Mouse (Mus musculus) embryo, embryonic 11.5 days (tissue): ENCODE results near the gene Hjurp.

ENCODE experiments used
- DNase-seq: peaks from one replicate; pipeline ENCODE4 v3.0.0-alpha.2; 2012; ENCODE audit warnings: low read depth, low spot score

Hjurp gene

DNA sequence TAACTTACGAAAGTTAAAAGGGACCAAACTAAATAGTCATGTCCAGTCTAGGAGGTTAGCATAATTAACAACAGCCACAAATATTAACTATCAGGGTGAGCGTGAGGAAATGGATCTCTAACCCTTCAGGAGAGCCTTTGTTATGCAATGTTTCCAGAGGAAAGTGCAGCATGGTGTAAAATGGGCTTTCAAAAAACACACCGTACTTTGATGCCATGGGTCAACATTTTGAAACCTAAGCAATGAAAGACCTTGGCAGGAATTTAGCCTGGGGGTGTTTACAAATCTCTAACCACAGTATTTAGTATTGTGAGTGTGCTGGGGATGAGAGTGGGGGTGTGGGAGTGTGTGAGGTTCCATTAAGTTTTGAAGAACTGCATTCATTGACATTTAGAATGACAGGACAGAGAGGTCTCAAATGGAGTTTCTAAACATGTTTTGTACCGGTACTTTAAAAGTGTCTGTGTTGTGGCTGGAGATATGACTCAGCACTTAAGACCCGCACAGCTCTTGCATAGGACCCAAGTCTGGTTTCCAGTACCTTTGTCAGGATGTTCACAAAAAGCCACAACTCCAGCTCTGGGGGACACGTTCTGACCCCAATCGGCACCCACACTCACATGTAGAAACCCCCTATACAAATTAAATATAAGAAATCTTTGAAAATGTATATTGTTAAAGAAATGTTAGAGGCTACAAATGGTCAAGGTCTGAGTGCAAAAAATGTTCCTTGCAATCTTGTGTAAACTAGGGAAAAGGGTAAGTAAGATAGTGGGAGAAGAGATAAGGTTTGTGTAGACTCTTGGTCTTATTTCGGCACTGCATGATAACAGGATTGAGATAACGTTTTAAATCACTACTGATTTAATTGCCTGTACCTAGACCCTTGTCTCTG is 1.9 kb upstream of the Hjurp start:
- DNase-seq: no peak

DNA sequence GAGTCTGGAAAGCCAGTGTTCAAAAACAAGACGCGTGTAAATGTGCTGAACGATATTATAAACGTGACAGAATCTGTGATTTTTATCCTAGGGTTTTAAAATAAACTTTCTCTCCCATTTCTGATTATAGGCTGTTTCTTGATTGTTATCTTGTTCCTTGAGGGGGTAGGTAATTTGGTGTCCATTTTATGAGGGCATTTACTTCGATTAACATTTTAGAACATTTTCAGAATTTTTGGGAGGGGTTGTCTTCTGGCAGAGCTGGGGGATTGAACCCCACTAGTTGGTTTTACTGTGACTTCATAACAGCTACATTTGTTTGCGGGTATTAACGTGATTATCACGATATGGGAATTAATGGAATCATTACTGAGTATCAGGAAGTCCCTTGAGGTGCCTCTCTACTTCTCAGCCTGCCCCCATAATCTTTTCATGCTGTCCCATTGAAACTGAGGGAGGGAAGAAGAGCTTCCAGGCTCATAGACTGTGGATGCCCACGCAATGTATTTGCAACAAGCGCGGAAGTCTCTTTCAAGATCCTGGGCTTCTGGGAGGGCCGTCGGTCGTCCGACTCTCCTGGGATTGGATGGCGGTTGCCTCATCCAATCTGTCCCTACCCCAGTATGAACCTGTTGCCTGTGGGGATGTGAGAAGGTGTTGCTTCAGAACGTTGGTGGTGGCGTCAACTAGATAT is 532 bp upstream of the Hjurp start:
- DNase-seq: no peak

DNA sequence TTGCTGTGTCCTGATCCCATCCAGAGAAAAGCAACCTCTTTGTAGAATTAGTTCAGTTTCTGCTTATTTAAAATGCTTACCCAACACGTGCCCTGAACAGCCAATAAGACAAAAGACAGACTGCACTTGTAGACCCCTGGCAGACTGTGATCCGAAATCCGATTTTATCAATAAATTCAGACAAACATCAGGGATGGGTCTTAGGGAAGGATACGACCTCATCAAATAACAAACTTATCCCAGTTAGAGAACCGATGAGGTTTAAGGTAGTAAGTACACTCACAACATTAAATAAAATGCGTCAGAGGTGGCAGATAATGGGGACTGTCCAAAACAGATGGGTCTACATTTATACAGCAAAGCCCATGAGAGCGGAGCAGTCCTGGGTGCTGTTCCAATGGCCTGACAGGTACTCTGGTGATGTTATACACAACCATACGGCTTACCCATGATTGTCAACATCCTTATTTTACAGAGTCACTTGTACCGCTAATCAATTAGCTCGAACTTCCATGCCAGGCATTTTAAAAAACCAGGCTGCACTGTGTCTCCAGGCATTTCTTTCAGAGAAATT is 822 bp downstream of the Hjurp start:
- DNase-seq: no peak

DNA sequence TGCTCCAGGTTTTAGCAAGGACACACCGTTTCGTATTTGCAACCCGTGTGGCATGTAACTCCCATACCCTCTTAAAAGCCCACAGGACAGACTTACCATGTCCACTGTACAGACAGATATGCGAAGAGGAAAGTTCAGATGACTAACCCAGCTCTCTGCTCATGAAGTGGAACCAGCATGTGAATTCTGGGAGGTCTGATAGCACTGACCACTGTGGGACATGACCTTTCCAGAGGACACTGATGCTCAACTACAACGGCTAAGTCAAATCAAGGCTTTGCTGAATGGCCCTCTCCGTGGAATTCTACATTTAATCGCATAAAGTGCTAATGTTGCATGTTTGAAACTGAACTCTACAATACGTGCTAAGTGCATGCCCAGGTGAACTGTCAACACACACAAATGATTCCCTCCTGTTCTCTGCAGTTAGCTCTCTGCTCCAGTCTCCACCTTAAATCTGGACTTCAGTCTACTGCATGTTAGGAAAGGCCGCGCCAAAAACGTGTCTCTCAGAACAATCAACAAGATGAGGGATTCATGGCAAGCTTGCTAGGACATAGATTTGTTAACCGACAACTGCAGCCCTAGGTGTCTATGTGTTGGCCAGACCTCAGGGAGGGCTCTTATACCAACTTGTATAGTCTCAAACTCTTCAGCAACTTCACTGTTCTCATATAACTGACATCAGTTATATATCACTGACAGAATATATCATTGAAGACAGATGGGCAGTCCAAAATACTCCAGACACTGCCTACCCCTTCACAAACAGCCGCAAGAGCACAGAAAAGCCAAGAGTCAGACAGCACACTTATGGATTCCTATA is 1.5 kb downstream of the Hjurp start:
- DNase-seq: no peak

DNA sequence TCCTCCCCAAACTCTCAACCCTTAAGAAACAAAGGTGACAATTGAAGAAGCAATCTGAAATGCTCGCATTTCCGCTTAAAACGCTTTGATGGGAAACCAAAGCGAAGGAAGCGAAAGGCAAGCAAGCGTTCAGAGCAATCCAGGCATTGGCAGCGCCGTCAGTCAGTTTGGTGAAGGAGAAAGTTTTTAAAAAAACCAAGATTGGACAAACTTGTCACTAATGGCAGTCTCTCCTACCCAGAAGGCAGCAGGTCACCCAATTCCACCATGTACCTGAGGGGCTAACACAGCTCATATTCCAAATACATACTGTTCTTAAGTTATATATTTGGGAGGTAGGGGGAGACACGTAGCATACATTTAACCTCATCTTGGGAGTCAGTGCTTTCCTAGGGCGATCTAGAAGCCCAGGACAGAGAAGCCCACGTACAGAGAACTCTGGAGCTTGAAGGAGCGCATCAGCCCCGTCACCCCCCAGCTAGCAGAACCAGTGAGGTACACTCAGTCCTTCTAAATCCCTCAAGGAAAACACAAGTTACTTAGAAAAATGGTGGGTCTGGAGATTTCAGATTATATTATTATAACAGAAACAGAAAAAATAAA is 2.3 kb downstream of the Hjurp start:
- no peak for DNase-seq

DNA sequence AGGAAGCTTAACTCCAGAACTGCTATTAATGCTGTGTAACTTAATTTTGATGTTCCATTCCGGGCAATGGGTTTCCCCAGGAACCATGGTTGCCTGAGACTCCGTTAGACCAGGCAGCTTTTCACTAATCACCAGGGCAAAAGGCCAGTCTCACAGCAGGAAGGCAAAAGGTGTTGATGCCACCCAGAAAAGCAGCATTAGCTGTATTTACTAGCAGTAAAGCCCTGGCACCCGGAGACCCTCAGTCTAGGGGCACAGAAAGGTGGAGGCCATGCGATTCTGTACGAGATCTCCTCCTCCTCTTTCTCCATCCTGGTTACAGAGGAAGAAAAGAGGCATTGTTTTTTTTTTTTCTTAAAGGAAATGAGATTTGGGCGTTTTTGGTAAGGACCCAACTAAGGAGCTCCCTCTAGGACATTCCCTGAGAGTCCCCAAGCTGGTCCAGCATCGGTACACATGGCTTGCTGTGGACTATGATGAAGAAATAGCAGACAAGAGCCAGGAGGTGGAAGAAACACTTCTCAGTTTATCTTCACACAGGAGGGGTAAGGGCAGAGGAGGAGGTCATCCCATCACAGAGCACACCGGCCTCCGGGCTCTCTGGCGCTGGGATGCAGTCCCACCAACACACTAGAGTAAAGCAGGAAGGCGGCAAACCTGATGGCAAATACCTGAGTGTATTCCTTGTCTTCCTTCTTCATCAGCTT is 2.9 kb downstream of the Hjurp start:
- no peak for DNase-seq

DNA sequence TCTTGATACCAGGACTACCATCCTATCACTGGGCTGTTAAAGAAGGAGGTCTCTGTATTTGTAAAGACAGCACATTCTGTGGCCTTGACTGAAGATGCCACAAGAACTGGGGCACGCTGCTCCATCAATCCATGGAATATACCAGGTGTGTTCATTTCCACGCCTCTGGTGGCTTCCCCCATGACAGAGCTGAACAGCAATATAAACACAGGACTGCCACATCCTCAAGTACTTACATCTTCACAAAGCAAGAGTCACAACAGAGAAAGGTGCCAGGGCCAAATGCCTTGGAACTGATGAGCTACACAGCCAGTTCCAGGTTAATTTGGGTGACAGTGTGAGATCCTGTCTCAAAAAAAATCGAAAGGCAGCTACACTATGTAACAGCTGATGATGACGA is 3.6 kb downstream of the Hjurp start:
- DNase-seq: no peak

DNA sequence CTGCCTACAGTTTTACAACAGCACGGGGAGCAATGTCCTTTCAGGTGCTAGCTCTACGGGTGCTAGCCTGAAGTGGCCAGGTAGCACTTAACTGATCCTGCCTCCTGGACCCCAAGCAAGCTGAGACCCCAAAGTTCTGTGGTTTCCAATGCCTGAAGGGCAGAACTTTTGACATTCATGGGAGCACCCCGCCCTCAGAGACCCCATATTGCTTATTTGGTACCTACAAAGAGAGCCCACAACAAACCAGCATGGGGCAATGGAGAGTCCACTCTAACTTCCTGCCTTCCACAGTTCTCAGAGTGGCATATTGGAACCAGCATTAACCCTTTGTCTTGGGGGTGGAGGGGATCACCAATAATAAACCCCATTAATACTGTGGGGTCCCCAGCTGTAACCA is 4.1 kb downstream of the Hjurp start:
- no peak for DNase-seq

DNA sequence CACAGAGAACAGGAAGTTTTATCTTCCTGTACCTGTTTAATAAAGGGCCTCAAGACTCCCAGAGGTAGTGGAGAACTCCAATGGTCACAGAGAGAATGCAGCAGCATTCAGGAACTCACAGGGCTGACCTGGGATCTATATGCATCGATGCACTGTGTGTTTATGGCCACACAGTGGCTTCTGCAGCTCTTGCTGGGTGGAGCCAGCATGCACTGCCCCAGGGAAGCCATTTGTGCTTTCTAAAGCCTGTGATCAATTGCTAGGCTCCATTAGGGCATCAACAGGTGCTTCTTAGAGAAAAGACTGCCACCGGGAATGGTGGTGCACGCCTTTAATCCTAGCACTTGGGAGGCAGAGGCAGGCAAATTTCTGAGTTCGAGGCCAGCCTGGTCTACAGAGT is 4.6 kb downstream of the Hjurp start:
- no peak for DNase-seq

DNA sequence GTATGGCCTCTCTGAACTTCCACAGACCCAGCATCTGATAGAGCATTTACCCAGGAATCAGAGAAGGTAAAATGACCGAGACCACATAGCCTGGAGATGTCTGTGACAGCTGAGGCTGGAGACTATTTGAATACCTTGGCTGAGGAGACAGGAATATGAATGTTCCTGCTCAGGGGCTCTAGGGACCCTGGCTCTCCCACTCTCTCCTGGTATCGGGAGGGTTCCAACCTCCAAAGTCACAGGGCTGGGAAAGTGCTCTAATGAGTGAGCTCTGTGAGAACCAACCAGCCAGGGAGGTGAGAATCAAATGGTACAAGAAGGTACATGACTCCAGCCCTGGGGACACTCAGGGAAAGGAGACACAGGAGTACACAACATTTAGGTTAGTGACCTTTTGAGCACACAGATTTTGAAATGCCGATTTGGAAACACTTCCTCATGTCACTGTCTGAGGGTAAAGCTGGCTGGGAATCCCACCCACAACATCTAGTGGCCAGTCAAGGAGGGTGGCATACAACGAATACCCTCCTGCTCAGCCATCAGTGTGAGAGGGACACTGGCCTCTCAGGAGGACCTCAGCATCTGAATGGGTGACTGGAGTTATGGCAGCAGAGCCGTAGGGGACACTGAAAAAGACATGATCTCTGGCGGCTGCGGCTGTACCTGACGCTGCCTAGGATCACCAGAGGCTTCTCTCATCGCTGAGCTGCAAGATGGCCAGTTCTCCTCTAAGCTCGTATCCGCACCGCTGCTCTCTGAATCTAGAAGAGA is 7.7 kb downstream of the Hjurp start:
- DNase-seq: no peak

DNA sequence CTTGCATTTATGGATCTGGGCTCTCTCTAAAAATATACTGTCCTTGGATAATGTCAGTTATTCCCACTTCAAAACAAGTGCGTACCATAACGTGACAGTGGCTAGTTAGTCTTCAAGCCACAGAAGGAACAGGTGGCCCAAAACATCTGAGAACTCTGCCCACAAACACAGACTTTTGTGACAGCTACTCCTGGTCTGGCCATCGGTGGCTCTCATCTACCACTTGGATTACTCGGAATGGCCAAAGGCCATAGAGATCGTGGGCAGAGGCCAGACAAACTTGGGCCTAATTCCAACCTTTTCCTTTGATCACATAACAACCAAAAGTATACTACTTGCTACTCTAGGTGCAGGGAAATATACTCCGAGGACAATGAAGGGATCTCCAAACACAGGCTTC is 9.4 kb downstream of the Hjurp start:
- DNase-seq: no peak

DNA sequence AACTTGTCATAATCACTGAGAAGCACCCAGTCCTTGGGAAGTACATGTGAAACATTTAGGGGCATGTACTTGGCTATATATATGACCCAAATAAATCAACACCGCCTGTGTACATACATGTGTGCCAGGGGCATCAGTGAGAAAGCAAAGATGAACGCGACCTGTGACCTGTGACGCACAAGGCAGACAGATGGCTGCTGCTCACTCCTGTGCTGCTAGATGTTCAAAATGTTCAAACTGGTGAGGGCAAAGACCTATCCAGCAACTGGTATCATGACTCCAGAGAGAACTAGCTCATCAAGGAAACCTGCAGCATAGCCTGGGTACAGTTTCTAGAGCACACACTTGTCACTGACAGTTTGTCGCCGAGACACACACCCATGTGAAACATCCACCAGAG is 9.9 kb downstream of the Hjurp start:
- no peak for DNase-seq

DNA sequence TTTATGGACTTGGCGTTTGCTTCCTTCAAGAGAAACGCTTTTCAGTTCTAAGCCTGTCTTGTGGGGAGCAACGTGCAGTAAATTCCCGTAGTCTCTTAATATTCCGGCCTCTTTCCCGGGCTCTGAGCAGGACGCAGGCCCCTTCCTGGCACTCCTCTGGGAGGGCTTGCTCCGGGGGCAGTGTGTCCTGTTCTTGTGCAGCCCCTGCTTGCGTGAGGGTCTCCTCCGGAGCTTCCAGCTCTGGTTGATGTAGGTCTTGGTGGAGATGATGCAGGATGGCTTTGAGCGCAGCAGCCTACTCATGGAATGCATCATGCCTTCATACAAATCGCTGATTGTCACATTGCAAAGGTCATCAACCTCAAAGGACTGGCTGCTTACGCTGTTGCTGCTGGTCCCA is 11.3 kb downstream of the Hjurp start:
- DNase-seq: no peak

DNA sequence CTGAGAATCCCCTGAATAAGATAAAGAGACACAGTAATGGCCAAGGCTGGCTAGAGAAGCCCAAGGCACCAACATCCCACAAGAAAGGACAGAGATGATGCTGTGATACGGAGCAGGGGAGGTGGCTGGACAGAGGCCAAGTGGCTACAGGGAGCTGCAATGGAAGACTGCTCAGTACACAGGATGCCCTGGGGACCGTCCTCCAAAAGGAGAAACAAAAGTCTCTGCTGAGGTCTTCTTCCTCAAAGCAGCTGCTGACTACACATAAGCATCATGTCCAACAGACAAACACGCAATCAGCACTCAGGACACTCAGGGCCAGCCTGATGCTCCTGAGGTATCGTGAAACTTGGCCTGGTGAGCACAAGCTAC is 12.6 kb downstream of the Hjurp start:
- no peak for DNase-seq

DNA sequence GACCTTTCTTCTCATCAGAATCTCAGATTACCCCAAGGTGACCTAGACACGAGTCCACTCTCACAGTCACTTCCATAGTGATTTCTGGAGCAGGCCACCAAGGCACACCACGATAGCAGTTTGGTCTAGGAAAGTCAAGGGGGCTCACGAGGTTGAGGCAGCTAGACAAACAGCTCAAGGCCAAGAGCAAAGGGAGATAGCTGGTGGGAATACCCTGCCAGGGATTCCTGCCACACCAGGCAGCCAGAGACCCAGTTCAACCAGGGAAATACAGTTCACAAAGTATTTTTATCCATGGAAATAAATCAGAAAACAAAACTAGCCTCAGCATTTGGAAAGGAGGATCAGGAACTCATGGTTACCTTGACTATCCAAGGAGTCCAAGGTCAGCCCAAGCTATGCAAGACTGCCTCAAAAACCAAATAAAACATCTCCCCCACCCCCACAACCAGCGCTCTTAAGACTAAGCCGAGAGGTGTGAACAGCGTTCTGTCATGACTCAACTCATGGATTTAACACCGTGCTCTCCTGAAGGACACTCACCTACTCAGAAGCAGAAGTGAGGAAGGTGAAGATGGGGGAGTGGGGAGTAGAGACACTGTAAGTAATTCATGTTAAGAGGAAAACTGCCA is 13.1 kb downstream of the Hjurp start:
- DNase-seq: no peak

DNA sequence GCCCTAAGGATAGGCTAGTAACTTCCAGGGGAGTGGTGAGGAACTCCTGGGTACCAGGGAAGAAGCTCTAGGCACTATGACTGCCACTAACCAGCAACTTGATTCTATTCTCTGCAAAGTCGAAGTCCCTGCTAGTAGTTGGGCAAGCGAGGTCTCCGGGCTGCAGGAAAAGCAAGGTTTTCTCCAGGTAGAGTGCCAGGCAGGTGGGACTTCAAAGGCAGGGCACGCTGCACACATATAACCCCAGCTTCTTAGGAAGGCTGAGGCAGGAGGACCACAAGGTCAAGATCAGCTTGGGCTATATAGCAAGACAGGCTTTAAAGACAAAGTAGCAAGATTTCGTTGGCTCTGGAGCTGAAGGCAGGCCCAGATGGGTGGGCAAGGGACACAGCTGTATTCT is 13.7 kb downstream of the Hjurp start:
- DNase-seq: no peak

DNA sequence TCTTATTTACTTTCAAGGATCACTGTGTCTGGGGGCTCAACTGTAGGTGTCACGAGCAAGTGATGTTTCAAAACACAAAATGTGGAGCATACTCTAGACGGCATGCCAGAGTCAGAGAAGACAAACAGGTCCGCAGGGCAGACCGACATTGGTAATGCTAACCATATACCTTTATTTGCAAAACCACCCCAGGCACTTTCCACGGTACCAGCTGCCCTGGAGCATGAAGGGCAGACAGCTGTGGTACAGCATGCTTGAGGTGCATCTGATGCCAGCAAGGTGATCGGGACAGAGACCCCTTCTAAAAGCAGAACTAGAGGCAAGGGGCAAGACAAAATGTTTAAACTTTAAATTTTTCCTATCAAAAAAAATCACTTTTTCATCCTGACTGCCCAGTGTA is 14.5 kb downstream of the Hjurp start:
- no peak for DNase-seq

DNA sequence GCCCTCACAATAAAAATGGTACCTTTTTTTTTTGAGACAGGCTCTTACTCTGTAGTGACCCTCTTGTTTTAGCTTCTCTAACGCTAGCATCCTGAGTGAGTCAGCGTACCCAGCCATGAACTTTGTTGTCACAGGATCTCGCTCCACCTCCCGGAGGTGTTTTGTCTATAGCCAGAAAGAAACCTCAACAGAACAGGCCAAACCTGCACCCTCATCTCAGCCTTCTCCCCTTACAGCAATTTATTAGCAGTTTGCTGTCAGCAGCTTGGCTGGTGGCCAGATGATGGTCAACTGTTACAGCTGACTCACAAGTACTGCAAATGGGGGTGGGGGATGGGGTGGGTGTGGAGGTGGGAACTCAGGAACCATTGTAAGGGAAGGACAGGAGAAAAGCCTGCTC is 15.2 kb downstream of the Hjurp start:
- DNase-seq: no peak

DNA sequence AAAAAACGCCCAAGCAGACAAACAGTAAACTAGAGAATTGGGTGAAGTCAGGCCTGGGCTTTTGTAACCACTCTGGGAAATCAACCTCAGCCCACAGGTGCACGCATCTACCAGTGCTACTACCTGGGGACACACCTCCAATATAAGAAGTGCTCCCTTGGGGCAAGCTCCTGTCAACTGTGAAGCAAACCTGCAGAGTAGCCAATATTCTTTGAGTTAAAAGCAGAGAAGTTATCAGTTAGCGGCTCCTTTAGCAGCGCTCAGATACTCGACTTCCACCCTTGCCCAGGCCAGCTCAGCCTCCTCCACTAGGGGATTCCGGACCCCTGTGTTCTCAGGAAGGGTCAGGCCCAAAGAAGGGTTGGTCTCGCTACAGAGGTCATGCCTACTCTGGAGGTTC is 15.7 kb downstream of the Hjurp start:
- DNase-seq: no peak
